Mouse (Mus musculus) stomach, postnatal 0 days (tissue): ENCODE data around the gene Satb2.

Experiments used
- CTCF ChIP-seq: IDR thresholded peaks from 2 replicates; pipeline ENCODE4 v1.5.1; 2016; ENCODE audit warnings: antibody characterized with exemption, low read depth, mild to moderate bottlenecking, moderate library complexity
- EP300 ChIP-seq: optimal IDR thresholded peaks from 2 replicates; pipeline ENCODE3; 2016; ENCODE audit warnings: antibody characterized with exemption

DNA sequence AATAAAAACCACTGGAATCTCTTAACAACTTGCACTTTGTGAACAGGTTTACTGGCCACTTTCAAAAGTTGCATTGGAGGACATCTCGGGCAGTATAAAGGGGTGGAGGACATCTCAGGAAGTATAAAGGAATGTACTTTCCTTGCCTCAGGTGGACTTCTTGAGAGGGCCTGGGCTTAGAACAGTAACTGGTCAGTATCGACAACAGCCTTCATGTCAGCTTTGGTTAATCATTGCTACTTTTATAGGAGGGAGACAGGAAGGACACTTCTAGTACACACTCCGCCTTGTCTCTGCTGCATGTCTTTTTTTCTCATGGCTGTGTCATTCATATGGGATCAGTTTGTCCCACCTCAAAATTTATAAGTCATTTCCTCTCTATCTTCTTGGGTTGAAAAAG lies 156.4 kb downstream of the Satb2 start:
- TF ChIP-seq CTCF (no peak), EP300 (no peak)
